Mouse (Mus musculus): ENCODE results near the gene Rtbdn. TPM values are rescaled to one million over a fixed set of nuclear protein-coding genes. Genes with fewer than 3 reads are reported as not detected.
A peak's percentile ranks its signal among the peaks of the same experiment; 100 is the strongest.

Rtbdn gene
- polyA plus RNA-seq, 1 experiment from 2014 or later: 0.52 TPM

- Histone ChIP-seq H3K4me3 (no peak overlapping the region), H3K36me3 (no peaks in the 10 kb centered on the region), H3K27me3 (peaks cover 22% of the 10 kb centered on the region), H3K4me1 (peaks cover 13% of the 10 kb centered on the region), H3K27ac (no peak overlapping the region), H3K9ac (no peak overlapping the region), H3K4me2 (replicated peaks) (no peak overlapping the region), H3K9me3 (no peaks in the 10 kb centered on the region)
- 22% methylated on average over 25 of the region's 25 CpGs for WGBS
- ATAC-seq (ENCODE audit: insufficient number of reproducible peaks, insufficient read depth, low FRiP score, low TSS enrichment): no peak
Measured at GRCm38 (mm10) chr8:84995680-84996079, 48.9 kb downstream of the Rtbdn start.

- H3K36me3 ChIP-seq: no peaks in the 10 kb centered on the region
- H3K9me3 ChIP-seq: no peaks in the 10 kb centered on the region
- H3K4me1 ChIP-seq: peaks cover 6% of the 10 kb centered on the region; the same call in 1 of the 2 replicates
- no peak overlapping the region for H3K4me3 ChIP-seq
- no peak overlapping the region for H3K4me2 ChIP-seq (replicated peaks)
- ATAC-seq (ENCODE audit: insufficient number of reproducible peaks, insufficient read depth, low FRiP score, low TSS enrichment): no peak
- H3K27me3 ChIP-seq: peaks cover 22% of the 10 kb centered on the region
- H3K9ac ChIP-seq: no peak overlapping the region
- 75% methylated on average over 5 of the region's 5 CpGs for WGBS
- H3K27ac ChIP-seq: no peak overlapping the region
Measured at GRCm38 (mm10) chr8:84996978-84997377, 50.2 kb downstream of the Rtbdn start.

- H3K4me1 ChIP-seq: peaks cover 6% of the 10 kb centered on the region; the same call in 1 of the 2 replicates
- H3K9me3 ChIP-seq: no peaks in the 10 kb centered on the region
- peak; percentile 74 for ATAC-seq (ENCODE audit: insufficient number of reproducible peaks, insufficient read depth, low FRiP score, low TSS enrichment)
- H3K9ac ChIP-seq: peak overlapping the region; percentile 47
- H3K36me3 ChIP-seq: no peaks in the 10 kb centered on the region
- H3K4me3 ChIP-seq: 0 out of 2 replicates have a peak overlapping the region, but pooled peaks have one; percentile 1
- WGBS: 5% methylated on average over 19 of the region's 19 CpGs
- H3K27me3 ChIP-seq: peaks cover 22% of the 10 kb centered on the region
- no peak overlapping the region for H3K27ac ChIP-seq
- H3K4me2 ChIP-seq (replicated peaks): peak overlapping the region; percentile 8; the same call in 1 of the 2 replicates
Measured at GRCm38 (mm10) chr8:84997649-84998295, 51.0 kb downstream of the Rtbdn start.

Small RNA genes within 50 kb of the gene (microRNA-seq; reads per million reads assigned to microRNA genes)
- not detected for gene Gm24197

Other genes with a start within 250 kb of the Rtbdn start
- gene Lyl1, start 245.5 kb upstream of the Rtbdn start, polyA plus RNA-seq (2016; fragmentation: Nextera tagmentation; extraction: Ambion mirVana): 4.9 and 5.0 TPM in 2 replicates
- 7.1 and 7.4 TPM in 2 replicates for gene G430095P16Rik, start 224.0 kb upstream of the Rtbdn start, polyA plus RNA-seq (2016; fragmentation: Nextera tagmentation; extraction: Ambion mirVana)
- gene Nfix, start 146.6 kb upstream of the Rtbdn start, polyA plus RNA-seq (2016; fragmentation: Nextera tagmentation; extraction: Ambion mirVana): 18.4 and 21.2 TPM in 2 replicates
- 5.3 and 5.5 TPM in 2 replicates for gene Dand5, start 124.2 kb upstream of the Rtbdn start, polyA plus RNA-seq (2016; fragmentation: Nextera tagmentation; extraction: Ambion mirVana)
- 46.7 and 46.8 TPM in 2 replicates for gene Gadd45gip1, start 115.5 kb upstream of the Rtbdn start, polyA plus RNA-seq (2016; fragmentation: Nextera tagmentation; extraction: Ambion mirVana)
- gene Rad23a, start 106.3 kb upstream of the Rtbdn start, polyA plus RNA-seq (2016; fragmentation: Nextera tagmentation; extraction: Ambion mirVana): 96.0 TPM in 2 replicates
- 919 and 944 TPM in 2 replicates for gene Calr, start 100.1 kb upstream of the Rtbdn start, polyA plus RNA-seq (2016; fragmentation: Nextera tagmentation; extraction: Ambion mirVana)
- 106 and 108 TPM in 2 replicates for gene Farsa, start 90.0 kb upstream of the Rtbdn start, polyA plus RNA-seq (2016; fragmentation: Nextera tagmentation; extraction: Ambion mirVana)
- 84.1 and 91.7 TPM in 2 replicates for gene Syce2, start 74.9 kb upstream of the Rtbdn start, polyA plus RNA-seq (2016; fragmentation: Nextera tagmentation; extraction: Ambion mirVana)
- gene Gcdh, start 53.1 kb upstream of the Rtbdn start, polyA plus RNA-seq (2016; fragmentation: Nextera tagmentation; extraction: Ambion mirVana): 44.3 and 45.2 TPM in 2 replicates
- gene Klf1, start 45.1 kb upstream of the Rtbdn start, polyA plus RNA-seq (2016; fragmentation: Nextera tagmentation; extraction: Ambion mirVana): 4.7 and 5.4 TPM in 2 replicates
- gene Dnase2a, start 38.4 kb upstream of the Rtbdn start, polyA plus RNA-seq (2016; fragmentation: Nextera tagmentation; extraction: Ambion mirVana): 14.8 and 15.4 TPM in 2 replicates
- gene Mast1, start 9.6 kb upstream of the Rtbdn start, polyA plus RNA-seq (2016; fragmentation: Nextera tagmentation; extraction: Ambion mirVana): 5.3 and 5.7 TPM in 2 replicates
- not detected in 2 replicates for gene Gm49661, start 22.4 kb downstream of the Rtbdn start, polyA plus RNA-seq (2016; fragmentation: Nextera tagmentation; extraction: Ambion mirVana)
- gene Prdx2, start 22.6 kb downstream of the Rtbdn start, polyA plus RNA-seq (2016; fragmentation: Nextera tagmentation; extraction: Ambion mirVana): 1,038 and 1,130 TPM in 2 replicates
- 104 and 115 TPM in 2 replicates for gene Rnaseh2a, start 22.8 kb downstream of the Rtbdn start, polyA plus RNA-seq (2016; fragmentation: Nextera tagmentation; extraction: Ambion mirVana)
- gene Junb, start 31.7 kb downstream of the Rtbdn start, polyA plus RNA-seq (2016; fragmentation: Nextera tagmentation; extraction: Ambion mirVana): 8.0 and 9.0 TPM in 2 replicates
- 20.6 TPM in 2 replicates for gene Hook2, start 43.6 kb downstream of the Rtbdn start, polyA plus RNA-seq (2016; fragmentation: Nextera tagmentation; extraction: Ambion mirVana)
- 0.08 TPM in 1 of 2 replicates, not detected in the other for gene Best2, start 67.5 kb downstream of the Rtbdn start, polyA plus RNA-seq (2016; fragmentation: Nextera tagmentation; extraction: Ambion mirVana)
- 125 and 132 TPM in 2 replicates for gene Asna1, start 78.3 kb downstream of the Rtbdn start, polyA plus RNA-seq (2016; fragmentation: Nextera tagmentation; extraction: Ambion mirVana)
- 160 and 176 TPM in 2 replicates for gene Trir, start 79.8 kb downstream of the Rtbdn start, polyA plus RNA-seq (2016; fragmentation: Nextera tagmentation; extraction: Ambion mirVana)
- 31.7 and 33.3 TPM in 2 replicates for gene Tnpo2, start 89.9 kb downstream of the Rtbdn start, polyA plus RNA-seq (2016; fragmentation: Nextera tagmentation; extraction: Ambion mirVana)
- 32.8 and 35.8 TPM in 2 replicates for gene Fbxw9, start 113.1 kb downstream of the Rtbdn start, polyA plus RNA-seq (2016; fragmentation: Nextera tagmentation; extraction: Ambion mirVana)
- gene Gm5741, start 121.0 kb downstream of the Rtbdn start, polyA plus RNA-seq (2016; fragmentation: Nextera tagmentation; extraction: Ambion mirVana): 0.90 TPM in 1 of 2 replicates, not detected in the other
- gene Dhps, start 124.8 kb downstream of the Rtbdn start, polyA plus RNA-seq (2016; fragmentation: Nextera tagmentation; extraction: Ambion mirVana): 66.8 and 67.9 TPM in 2 replicates
- gene Wdr83os, start 133.7 kb downstream of the Rtbdn start, polyA plus RNA-seq (2016; fragmentation: Nextera tagmentation; extraction: Ambion mirVana): 118 and 128 TPM in 2 replicates
- gene Wdr83, start 134.3 kb downstream of the Rtbdn start, polyA plus RNA-seq (2016; fragmentation: Nextera tagmentation; extraction: Ambion mirVana): 48.9 and 49.1 TPM in 2 replicates
- 25.9 and 27.6 TPM in 2 replicates for gene Man2b1, start 136.3 kb downstream of the Rtbdn start, polyA plus RNA-seq (2016; fragmentation: Nextera tagmentation; extraction: Ambion mirVana)
- gene Zfp791, start 176.1 kb downstream of the Rtbdn start, polyA plus RNA-seq (2016; fragmentation: Nextera tagmentation; extraction: Ambion mirVana): 2.3 and 3.2 TPM in 2 replicates
- not detected in 2 replicates for gene Cks1brt, start 204.9 kb downstream of the Rtbdn start, polyA plus RNA-seq (2016; fragmentation: Nextera tagmentation; extraction: Ambion mirVana)

All from embryonic facial prominence, embryonic 12.5 days (tissue).